Mouse (Mus musculus) Muller cell, postnatal 12 days (primary cell): Measurements from ENCODE around the gene Olfr1258.
"Not testable (repeated sequence)": the region's sequence is repeated elsewhere in the genome, so short reads cannot be mapped to it uniquely, and the experiment has no call there.

Experiments
- DNase-seq: peaks from one replicate; pipeline ENCODE4 v3.0.0-alpha.2; 2015; ENCODE audit errors: inconsistent ontology term

Olfr1258 gene

DNA sequence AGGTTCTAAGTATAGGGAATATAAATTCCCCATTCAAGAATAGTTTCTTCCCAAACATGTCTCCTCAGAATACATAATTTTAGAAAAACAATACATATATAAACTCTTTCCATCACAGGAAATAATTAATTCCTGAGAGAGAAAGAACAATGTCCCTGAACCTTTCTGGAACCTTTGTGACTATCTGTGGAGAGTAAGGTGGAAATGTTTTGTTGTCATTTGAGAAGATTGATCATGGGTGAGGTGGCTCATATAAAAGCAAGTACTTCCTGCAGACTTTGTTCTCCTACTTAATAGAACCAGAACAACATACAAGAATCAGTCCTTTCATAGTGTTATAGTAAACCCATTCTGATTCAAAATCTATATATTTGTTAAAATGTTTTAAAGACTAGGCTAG lies at the start of gene Olfr1258:
TSS of gene Olfr1258 (plus strand) at position 301 of the 400 bp plus-strand sequence.
- no peak for DNase-seq

DNA sequence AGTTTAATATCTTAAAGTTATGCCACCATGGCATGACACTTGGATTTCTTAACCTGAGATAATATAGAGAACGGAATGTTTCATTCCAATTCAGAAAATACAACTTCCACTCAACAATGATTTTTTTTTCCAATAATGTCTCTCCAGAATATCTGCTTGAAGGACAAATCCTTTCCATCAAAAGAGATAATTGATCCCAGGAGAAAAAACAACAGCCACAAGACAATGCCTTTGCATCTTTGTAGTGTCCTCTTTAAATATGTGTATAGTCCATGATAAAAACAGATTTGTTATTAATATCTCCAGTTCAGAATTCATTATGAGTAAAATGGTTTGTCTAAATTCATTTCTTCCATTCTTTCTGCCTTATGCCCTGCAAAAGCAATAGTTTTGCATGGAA lies 49.0 kb upstream of the Olfr1258 start, which contains the start of gene Olfr1257:
TSS of gene Olfr1257 (plus strand) at position 301 of the 400 bp plus-strand sequence.
- DNase-seq: no peak

DNA sequence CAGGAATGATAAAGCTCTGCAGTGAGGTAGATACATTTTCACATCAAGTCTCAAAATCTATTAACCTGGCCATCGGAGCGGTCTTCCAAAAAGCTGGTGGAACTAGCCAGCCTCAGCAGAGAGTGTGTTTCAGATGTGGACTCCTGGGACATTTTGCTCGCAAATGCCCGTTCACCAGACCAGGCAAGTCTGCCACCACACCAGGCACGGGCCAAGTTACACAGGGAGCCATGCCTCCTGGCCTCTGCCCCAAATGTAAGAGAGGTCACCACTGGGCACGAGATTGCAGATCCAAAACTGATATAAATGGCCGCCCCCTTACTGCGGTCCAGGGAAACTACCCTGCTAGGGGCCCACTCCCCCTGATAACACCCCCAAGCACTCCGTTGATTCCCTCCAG lies 14.5 kb upstream of the Olfr1258 start:
- not testable (repeated sequence) for DNase-seq

DNA sequence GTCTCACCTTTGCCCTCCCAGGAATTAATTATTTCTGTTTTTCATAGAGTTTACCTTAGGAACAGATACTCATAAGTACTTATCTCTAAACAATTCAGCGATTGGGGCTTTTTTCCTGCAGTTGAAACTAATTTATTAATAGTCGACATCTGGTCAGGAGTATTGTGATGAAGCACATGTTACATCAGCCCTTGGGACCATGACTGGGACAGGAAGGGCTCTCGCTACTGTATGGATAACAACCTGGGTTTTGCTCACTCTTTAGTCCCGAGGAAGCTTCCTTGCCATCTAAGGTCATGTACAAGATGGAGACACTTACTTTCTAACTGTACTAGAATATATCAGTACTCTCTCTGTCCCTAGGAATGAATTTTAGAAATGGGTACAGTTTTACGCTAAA lies 21.5 kb downstream of the Olfr1258 start, which contains the start of gene Olfr1259:
TSS of gene Olfr1259 (minus strand) at position 101 of the 400 bp plus-strand sequence.
- no peak for DNase-seq

DNA sequence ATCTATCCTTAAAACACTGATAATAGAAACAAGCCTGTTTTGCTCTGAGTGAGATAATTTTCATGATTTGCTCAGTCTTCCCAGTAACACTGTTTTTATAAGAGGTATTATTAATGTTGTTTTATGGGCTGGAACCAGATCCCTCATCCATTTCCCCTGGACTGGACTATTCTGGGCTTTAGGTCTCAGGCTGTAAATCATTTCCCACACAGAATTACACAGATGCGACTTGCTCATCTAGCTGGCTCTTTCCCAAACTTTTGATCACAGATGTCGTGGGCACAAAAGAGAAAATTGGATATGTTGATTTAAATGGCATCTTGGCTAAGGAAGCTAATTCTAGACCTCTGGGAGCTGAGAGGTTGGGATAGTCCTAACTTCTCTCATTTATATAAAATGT lies 47.1 kb downstream of the Olfr1258 start, which contains the start of gene Olfr1260:
TSS of gene Olfr1260 (plus strand) at position 157 of the 400 bp plus-strand sequence.
- DNase-seq: no peak

DNA sequence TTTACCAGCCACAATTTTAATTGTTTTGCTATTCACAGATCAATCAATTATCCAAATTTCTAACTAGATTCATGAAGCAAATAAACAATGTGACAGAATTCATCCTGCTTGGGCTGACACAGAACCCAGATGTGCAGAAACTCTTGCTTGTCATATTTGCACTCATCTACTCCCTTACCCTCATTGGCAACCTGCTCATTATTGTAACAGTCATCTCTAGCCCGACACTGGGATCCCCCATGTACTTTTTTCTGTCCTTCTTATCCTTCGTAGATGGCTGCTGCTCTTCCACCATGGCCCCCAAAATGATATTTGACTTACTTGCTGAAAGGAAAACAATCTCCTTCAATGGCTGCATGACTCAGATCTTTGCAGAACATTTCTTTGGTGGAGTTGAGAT lies 50.6 kb downstream of the Olfr1258 start:
- DNase-seq: no peak
